Mouse (Mus musculus) heart, embryonic 14.5 days (tissue): ENCODE data around the gene Samhd1. TPM values are rescaled to one million over a fixed set of nuclear protein-coding genes. Genes with fewer than 3 reads are reported as not detected.
A peak's percentile ranks its signal among the peaks of the same experiment; 100 is the strongest.

Experiments
- ATAC-seq: fragments of 200-750 bp; cut with Nextera tagmentation; 2 replicates; pipeline ENCODE4 v1.8.0; 2017; ENCODE audit warnings: low read depth, moderate TSS enrichment; ENCODE audit not compliant: insufficient number of reproducible peaks, insufficient read depth, low FRiP score
- H3K27ac ChIP-seq, 2 experiments: fragments of 200-500 bp in 1 of 2; fragments of 300-500 bp in 1 of 2; sonication (generic) in 1 of 2; replicated peaks in 1 of 2; 2 replicates each; pipeline ENCODE4 v1.5.1; 2012 to 2014; ENCODE audit warnings: low read depth in 2 of 2, low read length in 2 of 2, control low read depth in 1 of 2, mild to moderate bottlenecking in 1 of 2, mixed read lengths in 1 of 2; ENCODE audit not compliant: control insufficient read depth in 1 of 2, insufficient read depth in 1 of 2
- H3K27me3 ChIP-seq: fragments of 300-500 bp; sonication (generic); 2 replicates; pipeline ENCODE4 v1.6.1; 2014; ENCODE audit warnings: mild to moderate bottlenecking, low read length, control low read depth; ENCODE audit not compliant: control insufficient read depth, insufficient read depth
- H3K36me3 ChIP-seq: fragments of 300-500 bp; sonication (generic); 2 replicates; pipeline ENCODE4 v1.6.1; 2014; ENCODE audit warnings: mild to moderate bottlenecking, control low read depth, low read length, mixed read lengths; ENCODE audit not compliant: control insufficient read depth, insufficient read depth
- H3K4me1 ChIP-seq, 2 experiments: fragments of 200-500 bp in 1 of 2; fragments of 300-500 bp in 1 of 2; sonication (generic) in 1 of 2; 2 replicates each; pipeline ENCODE4 v1.6.1; 2012 to 2014; ENCODE audit warnings: low read length in 2 of 2, control low read depth in 1 of 2, mixed read lengths in 1 of 2; ENCODE audit not compliant: control insufficient read depth in 2 of 2, insufficient read depth in 2 of 2
- H3K4me2 ChIP-seq: fragments of 300-500 bp; sonication (generic); 2 replicates; pipeline ENCODE4 v1.6.1; 2014; ENCODE audit warnings: mild to moderate bottlenecking, low read length
- H3K4me3 ChIP-seq, 2 experiments: fragments of 200-500 bp in 1 of 2; fragments of 300-500 bp in 1 of 2; sonication (generic) in 1 of 2; 2 replicates each; pipeline ENCODE4 v1.5.1; 2012 to 2014; ENCODE audit warnings: low read length in 2 of 2, mild to moderate bottlenecking in 2 of 2, control low read depth in 1 of 2, low read depth in 1 of 2, moderate library complexity in 1 of 2; ENCODE audit not compliant: control insufficient read depth in 1 of 2, insufficient read depth in 1 of 2
- H3K9ac ChIP-seq: fragments of 300-500 bp; sonication (generic); 2 replicates; pipeline ENCODE4 v1.6.1; 2014; ENCODE audit warnings: mild to moderate bottlenecking, low read length
- H3K9me3 ChIP-seq: fragments of 300-500 bp; sonication (generic); 2 replicates; pipeline ENCODE4 v1.6.1; 2016; ENCODE audit warnings: low read length, control low read depth; ENCODE audit not compliant: control insufficient read depth
- WGBS: fragments of 180-500 bp; shearing (Covaris S2); extraction: QIAGEN DNeasy Blood & Tissue Kit; methylation state at CpG from one replicate; pipeline ENCODE4 v1.1.7; 2014; 5-methylcytosine and 5-hydroxymethylcytosine counted together
- polyA plus RNA-seq: library from polyadenylated mRNA; unstranded; fragments of >200 nt; fragmentation: Nextera tagmentation; extraction: Ambion mirVana; gene quantifications from 2 replicates; pipeline ENCODE4 v1.2.1, GENCODE M21; 2014

Samhd1 gene
- 18.3 and 19.6 TPM in 2 replicates for polyA plus RNA-seq

GRCm38 (mm10) chr2:157135014-157135413, at the start of gene Samhd1:
TSS of gene Samhd1 (minus strand) at chr2:157135265.
- peak; percentile 91 for ATAC-seq

GRCm38 (mm10) chr2:157178167-157178566, 43.1 kb upstream of the Samhd1 start:
- Histone ChIP-seq H3K9ac (no peak overlapping the region), H3K36me3 (peaks cover 52% of the 10 kb centered on the region), H3K4me1 (no peaks in the 10 kb centered on the region), H3K4me2 (no peak overlapping the region), H3K27ac (no peak overlapping the region), H3K9me3 (no peaks in the 10 kb centered on the region), H3K4me3 (no peak overlapping the region), H3K27me3 (no peaks in the 10 kb centered on the region)
- ATAC-seq: no peak
- 88% methylated on average over 6 of the region's 6 CpGs for WGBS

More at GRCm38 (mm10) chr2:157135014-157135413, at the start of gene Samhd1:
- H3K27me3 ChIP-seq: no peaks in the 10 kb centered on the region
- peak within 1 kb of the TSS; percentile 79 for H3K4me2 ChIP-seq
- H3K9me3 ChIP-seq: no peaks in the 10 kb centered on the region
- H3K4me3 ChIP-seq: peak within 1 kb of the TSS; percentile 80 to 97
- H3K36me3 ChIP-seq: no peaks in the 10 kb centered on the region
- peak within 1 kb of the TSS; percentile 77 for H3K9ac ChIP-seq
- H3K4me1 ChIP-seq: peaks cover 2 to 13% of the 10 kb centered on the region in 2 experiments; a peak in 2 of 4 replicates
- under 1% methylated on average over 32 of the region's 32 CpGs for WGBS
- H3K27ac ChIP-seq: peak within 1 kb of the TSS; percentile 67 to 81

GRCm38 (mm10) chr2:157176248-157176647, 41.2 kb upstream of the Samhd1 start:
- H3K4me2 ChIP-seq: no peak overlapping the region
- 86% methylated on average over 3 of the region's 3 CpGs for WGBS

GRCm38 (mm10) chr2:157174416-157174815, 39.4 kb upstream of the Samhd1 start:
- no peak overlapping the region for H3K27ac ChIP-seq
- peaks cover 2 to 7% of the 10 kb centered on the region in 2 experiments; a peak in 2 of 4 replicates for H3K4me1 ChIP-seq
- H3K9ac ChIP-seq: no peak overlapping the region
- peaks cover 60% of the 10 kb centered on the region for H3K36me3 ChIP-seq
- H3K4me2 ChIP-seq: no peak overlapping the region
- no peaks in the 10 kb centered on the region for H3K9me3 ChIP-seq
- H3K27me3 ChIP-seq: no peaks in the 10 kb centered on the region
- H3K4me3 ChIP-seq: no peak overlapping the region
- ATAC-seq: no peak
- WGBS: 82% methylated on average over 5 of the region's 5 CpGs

More at GRCm38 (mm10) chr2:157176248-157176647, 41.2 kb upstream of the Samhd1 start:
- Histone ChIP-seq H3K9me3 (no peaks in the 10 kb centered on the region), H3K4me3 (no peak overlapping the region), H3K36me3 (peaks cover 56% of the 10 kb centered on the region), H3K27ac (no peak overlapping the region), H3K27me3 (no peaks in the 10 kb centered on the region), H3K9ac (no peak overlapping the region), H3K4me1 (no peaks in the 10 kb centered on the region)
- no peak for ATAC-seq

- H3K4me2 ChIP-seq: no peak overlapping the region
Measured at GRCm38 (mm10) chr2:157173555-157173954, 38.5 kb upstream of the Samhd1 start.

GRCm38 (mm10) chr2:157172984-157173383, 37.9 kb upstream of the Samhd1 start:
- ATAC-seq: no peak
- peaks cover 2 to 7% of the 10 kb centered on the region in 2 experiments; a peak in 2 of 4 replicates for H3K4me1 ChIP-seq
- peaks cover 70% of the 10 kb centered on the region for H3K36me3 ChIP-seq
- 95% methylated on average over 6 of the region's 6 CpGs for WGBS
- no peak overlapping the region for H3K4me3 ChIP-seq
- no peak overlapping the region for H3K4me2 ChIP-seq
- H3K27ac ChIP-seq: no peak overlapping the region
- H3K9ac ChIP-seq: no peak overlapping the region
- H3K27me3 ChIP-seq: no peaks in the 10 kb centered on the region
- no peaks in the 10 kb centered on the region for H3K9me3 ChIP-seq

More at GRCm38 (mm10) chr2:157173555-157173954, 38.5 kb upstream of the Samhd1 start:
- Histone ChIP-seq H3K4me3 (no peak overlapping the region), H3K27me3 (no peaks in the 10 kb centered on the region), H3K27ac (no peak overlapping the region), H3K9me3 (no peaks in the 10 kb centered on the region), H3K9ac (no peak overlapping the region), H3K4me1 (peaks cover 2 to 7% of the 10 kb centered on the region in 2 experiments; a peak in 2 of 4 replicates), H3K36me3 (peaks cover 67% of the 10 kb centered on the region)
- 95% methylated on average over 6 of the region's 6 CpGs for WGBS
- ATAC-seq: no peak

- Histone ChIP-seq H3K4me3 (no peak overlapping the region), H3K27me3 (no peaks in the 10 kb centered on the region), H3K4me2 (no peak overlapping the region), H3K9me3 (no peaks in the 10 kb centered on the region), H3K9ac (no peak overlapping the region), H3K27ac (no peak overlapping the region), H3K4me1 (peaks cover 2 to 7% of the 10 kb centered on the region in 2 experiments; a peak in 2 of 4 replicates), H3K36me3 (peaks cover 74% of the 10 kb centered on the region)
- 63% methylated on average over 6 of the region's 6 CpGs for WGBS
- no peak for ATAC-seq
Measured at GRCm38 (mm10) chr2:157170626-157171025, 35.6 kb upstream of the Samhd1 start.

GRCm38 (mm10) chr2:157170166-157170565, 35.1 kb upstream of the Samhd1 start:
- H3K27ac ChIP-seq: no peak overlapping the region
- H3K4me3 ChIP-seq: no peak overlapping the region
- peaks cover 2 to 7% of the 10 kb centered on the region in 2 experiments; a peak in 2 of 4 replicates for H3K4me1 ChIP-seq
- no peak overlapping the region for H3K9ac ChIP-seq
- H3K4me2 ChIP-seq: no peak overlapping the region
- no peak for ATAC-seq
- WGBS: 31% methylated on average over 5 of the region's 5 CpGs
- no peaks in the 10 kb centered on the region for H3K9me3 ChIP-seq
- peaks cover 72% of the 10 kb centered on the region for H3K36me3 ChIP-seq
- H3K27me3 ChIP-seq: no peaks in the 10 kb centered on the region
